Mouse (Mus musculus): ENCODE measurements at regions not wholly inside any gene's neighbourhood (a gene's known extent, or its start where the extent isn't known, plus 50 kb on each side); places are given as distances from the start of the nearest gene placed in this dataset.

DNA sequence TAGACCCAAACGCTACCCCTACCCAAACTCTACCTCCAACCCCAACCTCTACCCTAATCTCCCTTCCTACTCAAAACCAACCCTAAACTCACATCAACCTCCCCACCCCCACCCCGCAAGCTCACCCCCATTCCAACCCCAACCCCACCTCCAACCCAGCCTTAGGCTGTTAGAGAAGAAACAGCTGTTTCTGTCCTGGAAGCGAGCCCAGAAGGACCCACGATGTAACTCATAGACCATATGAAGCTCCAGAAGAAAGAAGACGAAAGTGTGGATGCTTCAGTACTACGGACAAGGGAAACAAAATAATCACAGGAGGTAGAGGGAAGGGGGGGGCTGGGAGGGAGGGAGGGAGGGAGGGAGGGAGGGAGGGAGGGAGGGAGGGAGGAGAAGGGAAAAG, 58.4 kb downstream of the Sox11 start:
- DNase-seq (ENCODE audit: extremely low spot score): no peak

DNA sequence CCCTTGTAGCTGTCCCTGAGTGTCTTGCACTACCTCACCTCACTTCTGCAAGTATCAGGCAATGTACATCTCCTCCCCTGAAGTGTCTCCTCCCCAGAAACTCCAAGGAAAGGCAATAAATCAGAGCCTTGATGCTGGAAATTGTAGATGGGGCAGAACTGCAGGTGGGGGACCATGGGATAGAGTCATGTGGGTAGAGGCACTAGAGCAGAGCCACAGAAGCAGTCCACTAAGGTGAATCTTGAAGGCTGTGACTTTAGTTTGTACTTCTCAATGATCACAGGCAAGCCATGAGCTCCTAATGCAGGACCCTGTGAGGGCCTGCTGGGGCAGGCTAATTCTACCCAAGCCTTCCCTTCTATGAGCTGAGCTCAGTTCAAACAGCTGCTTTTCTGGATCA, 80.4 kb downstream of the Sox11 start:
- no peak for DNase-seq (ENCODE audit: extremely low spot score)

DNA sequence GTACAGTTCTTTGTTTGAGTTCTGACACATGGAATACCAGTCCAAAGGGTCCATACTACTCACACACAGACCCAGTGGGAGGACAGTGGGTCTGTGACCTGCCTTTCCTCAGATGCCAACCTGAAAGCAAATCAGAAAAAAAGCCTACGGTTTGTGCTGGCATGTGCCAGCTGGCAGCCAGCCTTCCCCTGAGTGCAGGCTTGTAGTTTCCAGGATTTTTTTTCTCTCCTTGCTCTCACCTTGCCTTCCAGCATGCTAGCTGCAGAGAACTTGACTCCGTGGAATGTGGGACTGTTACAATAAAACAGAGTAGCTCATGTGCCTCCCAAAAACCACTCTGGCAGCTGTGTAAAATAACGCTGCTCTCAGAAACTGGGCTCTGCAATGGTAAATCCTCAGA, 88.2 kb downstream of the Sox11 start:
- DNase-seq (ENCODE audit: extremely low spot score): no peak

DNA sequence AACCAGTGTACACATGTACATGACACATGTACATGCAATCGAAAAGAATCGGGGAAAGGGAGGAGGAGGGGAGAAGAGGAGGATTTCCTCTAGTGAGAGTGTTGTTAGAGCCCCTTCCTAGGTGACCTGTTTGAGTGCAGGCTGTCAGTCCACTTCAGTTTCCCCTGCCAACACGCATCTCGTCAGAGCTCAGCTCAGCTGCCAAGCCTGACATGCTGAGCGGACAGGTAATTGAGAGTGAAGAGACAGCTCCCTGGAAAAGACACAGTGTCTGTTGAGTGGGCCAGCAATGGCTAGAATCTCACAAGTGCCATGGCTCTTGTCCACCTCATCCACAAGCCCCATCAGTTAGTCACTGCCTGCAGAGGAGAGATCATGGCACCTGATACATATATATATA, 90.9 kb downstream of the Sox11 start:
- no peak for DNase-seq (ENCODE audit: extremely low spot score)

DNA sequence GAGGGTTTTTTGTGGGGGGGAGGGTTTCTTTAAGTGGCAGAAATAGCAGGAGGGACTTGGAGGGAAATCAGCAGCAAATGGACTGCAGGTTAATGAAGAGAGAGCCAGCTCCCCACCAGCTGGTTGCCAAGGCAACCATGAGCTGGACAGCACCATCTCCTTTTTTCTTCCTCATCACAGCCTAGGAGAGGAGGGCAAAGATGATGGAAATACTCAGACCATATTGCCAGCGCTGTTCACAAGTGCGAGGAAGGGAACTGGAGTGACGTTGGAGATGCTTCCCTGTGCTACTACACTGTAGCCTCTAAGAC, 93.9 kb downstream of the Sox11 start:
- DNase-seq (ENCODE audit: extremely low spot score): peak; percentile 30

DNA sequence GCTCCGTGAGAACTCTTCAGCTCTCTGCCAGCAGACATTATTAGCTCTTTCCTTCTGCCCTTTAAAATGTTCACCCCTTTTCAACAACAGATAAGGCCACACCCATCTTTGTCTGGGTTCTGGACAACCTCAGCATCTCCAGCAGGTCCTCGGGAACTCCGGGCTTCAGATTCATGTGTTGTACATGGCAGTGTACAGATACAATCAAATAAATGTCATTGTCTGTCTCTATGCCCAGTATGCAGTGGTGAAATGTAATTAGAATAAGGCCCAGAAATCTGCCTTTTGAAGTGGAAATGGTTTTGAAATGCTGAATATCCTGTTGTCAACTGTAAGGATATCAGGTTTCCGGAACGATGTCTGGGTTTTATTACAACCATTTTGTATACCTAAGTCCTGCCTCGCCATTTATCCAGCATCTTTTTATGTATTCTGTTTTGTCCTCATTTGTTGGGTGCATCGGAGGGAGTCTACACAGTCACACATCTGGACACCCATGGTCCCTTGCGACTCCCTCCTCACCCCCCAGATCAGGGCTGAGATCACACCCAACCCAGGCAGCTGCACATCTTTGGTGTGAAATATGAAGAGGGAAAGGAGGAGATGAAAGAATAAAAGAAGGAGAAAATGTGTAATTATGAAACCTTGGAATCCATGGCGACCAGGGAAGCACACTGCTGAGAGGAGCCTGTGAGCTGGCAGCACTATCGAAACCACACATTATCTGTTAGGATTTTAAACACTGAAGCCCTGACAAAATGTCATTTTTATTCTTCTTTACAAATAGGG, 94.4 kb downstream of the Sox11 start:
- DNase-seq (ENCODE audit: extremely low spot score): no peak

DNA sequence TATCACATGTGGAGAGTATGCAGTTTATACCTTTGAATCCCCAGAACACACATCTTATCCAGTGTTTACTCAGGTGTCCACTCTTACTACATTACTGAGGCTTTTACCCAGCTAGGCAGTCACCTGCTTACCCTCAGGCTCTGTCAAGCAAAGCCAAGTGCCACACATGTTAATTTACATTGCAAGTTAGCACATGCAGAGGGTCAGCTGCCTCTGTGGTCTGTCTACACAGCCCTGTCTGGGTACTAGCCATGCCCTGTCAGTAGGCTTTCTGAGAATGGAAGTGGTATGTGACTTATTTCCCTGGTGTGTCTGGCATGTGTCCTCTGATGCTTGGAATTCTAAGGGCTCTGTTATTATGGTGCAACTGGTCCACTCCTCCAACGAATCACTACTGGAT, 106.6 kb downstream of the Sox11 start:
- no peak for DNase-seq (ENCODE audit: extremely low spot score)

DNA sequence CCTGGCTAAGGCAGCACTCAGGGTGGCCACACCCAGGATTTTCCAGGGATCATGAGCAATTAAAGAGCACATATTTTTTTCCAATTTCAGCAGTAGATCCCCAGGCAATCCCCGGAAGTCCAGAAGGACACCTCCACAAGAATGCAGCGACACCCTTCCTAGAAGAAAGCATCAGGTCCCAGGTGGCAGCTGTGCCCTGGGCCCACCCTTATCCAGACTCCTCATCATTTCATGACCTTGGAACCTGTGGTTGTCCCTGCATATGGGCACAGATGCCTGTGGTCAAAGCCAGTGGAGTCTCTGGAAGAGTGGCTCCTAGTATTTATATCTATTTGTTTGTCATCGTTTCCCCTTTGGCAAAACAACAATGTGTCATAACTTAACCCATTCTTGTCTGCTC, 120.8 kb downstream of the Sox11 start:
- DNase-seq (ENCODE audit: extremely low spot score): no peak

DNA sequence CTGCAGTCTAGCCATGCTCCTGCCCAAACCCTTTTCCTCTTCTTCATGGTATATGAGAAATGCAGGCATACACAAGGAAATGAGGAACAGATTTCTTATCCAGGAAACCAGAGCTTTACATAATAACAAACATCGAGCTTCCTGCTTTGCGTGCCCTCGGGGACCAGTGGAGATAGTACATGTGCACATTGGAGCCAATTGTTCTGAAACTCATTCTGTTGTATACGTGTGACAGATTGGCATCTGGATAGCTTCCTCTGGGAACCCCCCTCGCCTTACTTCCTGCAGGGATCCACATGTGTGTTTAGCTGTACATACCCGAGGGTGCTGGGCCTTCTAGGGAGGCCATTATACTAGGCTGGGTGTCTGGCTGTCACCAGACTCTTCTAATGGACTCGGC, 141.2 kb downstream of the Sox11 start:
- DNase-seq (ENCODE audit: extremely low spot score): no peak

DNA sequence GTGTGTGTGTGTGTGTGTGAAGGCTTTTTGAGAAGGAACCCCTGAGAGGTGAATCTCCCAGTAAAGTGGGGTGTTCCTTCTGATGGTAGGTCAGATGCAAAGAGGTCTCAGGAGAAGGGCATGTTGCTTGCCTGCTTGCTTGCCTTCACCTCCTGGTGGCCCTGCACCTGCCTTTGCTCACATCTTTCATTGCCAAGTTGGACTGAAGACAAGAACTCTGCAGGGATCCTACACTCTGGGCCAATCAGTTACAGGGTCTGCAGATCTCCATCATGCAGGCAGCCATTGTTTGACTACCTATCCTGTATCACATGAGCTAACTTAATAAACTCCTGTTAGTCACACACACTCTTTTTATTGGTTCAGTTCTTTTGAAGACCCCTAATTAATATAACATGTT, 148.4 kb downstream of the Sox11 start:
- DNase-seq (ENCODE audit: extremely low spot score): no peak

DNA sequence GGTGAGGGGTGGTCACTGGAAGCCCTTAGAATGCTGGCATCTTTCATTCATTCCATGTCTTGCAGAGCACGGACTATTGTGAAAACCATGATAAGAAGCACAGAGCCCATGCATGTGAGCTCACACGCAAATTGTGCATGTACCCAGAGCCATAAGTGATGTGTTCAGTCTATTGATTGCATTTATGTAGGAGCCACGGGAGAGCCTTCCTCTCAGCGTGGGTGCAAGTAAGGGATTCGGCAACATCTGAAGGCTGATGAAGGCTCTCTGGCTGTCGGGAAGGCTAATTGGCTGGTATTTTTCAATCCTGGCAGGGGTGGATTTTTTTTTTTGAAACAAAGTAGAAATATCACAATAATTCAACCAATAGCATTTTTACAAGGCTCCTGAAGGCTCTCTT, 150.5 kb downstream of the Sox11 start:
- no peak for DNase-seq (ENCODE audit: extremely low spot score)

DNA sequence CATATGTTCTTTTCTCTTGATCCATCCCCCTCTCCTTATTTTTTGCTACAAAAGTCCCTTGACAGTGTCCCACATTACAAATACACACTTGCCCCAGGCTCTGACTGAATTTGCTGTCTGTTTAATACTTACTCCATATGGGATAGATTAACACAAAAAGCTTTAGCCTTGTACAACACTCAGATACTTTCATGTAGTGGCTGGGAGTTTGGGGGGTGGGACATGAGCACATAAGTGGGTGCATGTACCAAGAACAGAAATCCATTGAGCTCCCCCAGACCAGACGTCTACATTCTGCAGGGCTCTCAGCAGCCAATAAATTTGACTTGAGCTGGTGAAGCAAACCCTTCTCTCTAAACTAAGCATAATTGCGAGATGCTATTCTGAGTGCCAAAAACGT, 154.9 kb downstream of the Sox11 start:
- no peak for DNase-seq (ENCODE audit: extremely low spot score)

DNA sequence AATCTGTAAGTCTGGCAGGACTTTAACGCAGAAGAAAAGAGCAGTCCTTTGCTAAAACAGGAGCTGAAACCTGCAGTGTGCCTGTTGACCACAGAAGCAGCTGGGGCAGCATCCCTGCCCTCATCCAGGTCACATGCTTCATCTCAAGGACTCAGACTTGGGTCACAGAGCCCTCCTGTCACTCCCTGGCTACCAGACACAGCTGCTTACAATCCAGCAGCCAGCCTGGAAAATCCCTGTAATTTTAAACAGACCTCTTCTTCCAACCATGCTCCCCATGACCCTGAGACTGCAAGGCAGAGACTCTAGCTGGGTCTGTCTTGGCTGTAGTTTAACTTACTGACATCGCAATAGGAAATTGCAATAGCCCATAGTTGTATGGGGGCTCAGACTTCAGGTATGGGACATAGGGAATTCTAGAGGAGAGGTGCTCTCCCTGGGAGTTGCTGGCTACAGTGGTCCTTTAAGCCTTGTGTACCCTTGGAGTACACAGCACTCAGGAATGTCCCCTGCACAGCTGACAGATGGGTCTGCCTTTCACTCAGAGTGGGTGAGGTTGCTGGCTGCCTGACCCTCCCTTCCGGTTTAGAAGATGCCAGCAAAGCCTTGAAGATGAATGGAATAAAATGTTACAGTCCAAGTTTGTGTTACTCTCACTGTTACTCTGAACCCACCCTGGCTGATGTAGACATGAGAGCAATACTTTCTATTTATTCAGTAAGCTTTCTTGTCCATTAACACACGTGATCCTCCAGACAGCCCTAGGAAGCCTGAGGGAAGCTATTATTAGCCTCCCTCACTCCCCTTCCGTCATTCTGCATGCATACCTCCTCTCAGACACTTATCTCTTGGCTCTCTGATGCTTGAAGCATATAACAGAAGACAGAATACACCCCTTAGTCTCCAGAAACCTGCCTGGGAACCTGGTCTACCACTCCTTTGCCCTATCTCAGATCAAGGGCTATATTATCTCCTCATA, 159.7 kb downstream of the Sox11 start:
- DNase-seq (ENCODE audit: extremely low spot score): peak; percentile 34

DNA sequence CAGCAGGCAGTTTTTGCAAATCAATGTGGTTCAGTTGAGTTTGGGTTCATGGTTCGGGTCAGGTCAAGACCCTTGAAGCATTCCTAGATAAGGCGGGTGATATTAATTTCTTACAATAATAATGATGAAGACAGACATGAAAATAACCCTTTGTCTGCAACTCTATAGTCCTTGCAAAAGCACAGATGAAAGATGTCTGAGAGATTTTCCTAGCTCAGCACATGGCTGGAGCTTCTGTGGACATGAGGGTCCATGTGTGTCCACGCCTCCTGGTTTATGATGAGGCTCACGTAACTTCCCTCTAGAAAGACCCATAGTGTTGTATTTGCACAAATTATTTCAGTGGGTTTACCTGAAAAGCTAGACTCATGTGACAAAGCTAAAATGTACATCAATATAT, 168.8 kb downstream of the Sox11 start:
- no peak for DNase-seq (ENCODE audit: extremely low spot score)

DNA sequence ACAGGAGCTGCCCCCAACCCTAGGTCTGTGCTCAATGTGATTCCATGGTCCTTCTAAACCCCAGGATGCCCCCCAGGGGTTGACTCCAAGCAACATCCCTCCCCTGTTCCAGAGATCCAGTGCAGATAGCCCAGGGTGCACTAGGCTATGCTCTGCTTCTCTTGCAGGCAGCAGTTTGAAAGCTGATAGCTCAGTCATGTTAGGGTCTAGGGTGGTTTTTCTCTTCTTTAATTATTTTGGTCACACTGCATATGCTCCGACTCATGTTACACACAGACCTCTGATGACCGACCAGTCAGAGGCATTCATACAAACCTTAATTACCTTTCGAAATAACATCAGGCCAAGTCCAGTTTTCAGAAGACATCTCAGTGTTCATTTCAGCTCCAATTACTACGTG, 169.2 kb downstream of the Sox11 start:
- no peak for DNase-seq (ENCODE audit: extremely low spot score)

DNA sequence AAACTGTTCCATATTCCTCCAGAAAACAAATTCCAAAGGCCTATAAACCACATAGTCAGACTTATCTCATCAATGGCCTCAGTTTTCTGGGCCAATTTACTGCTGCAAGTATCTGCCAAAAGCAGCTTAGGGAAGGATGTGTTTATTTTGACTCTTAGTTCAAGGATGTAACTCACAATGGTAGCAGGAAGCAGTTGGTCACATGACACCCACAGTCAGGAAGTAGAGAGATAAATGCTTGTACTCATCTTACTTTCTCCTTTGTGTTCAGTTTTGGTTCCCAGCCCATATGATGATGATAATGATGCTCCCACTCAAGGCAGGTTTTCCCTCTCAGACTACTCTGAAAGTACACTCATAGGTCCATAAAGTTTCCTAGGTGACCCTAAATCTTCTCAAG, 170.8 kb downstream of the Sox11 start:
- no peak for DNase-seq (ENCODE audit: extremely low spot score)

DNA sequence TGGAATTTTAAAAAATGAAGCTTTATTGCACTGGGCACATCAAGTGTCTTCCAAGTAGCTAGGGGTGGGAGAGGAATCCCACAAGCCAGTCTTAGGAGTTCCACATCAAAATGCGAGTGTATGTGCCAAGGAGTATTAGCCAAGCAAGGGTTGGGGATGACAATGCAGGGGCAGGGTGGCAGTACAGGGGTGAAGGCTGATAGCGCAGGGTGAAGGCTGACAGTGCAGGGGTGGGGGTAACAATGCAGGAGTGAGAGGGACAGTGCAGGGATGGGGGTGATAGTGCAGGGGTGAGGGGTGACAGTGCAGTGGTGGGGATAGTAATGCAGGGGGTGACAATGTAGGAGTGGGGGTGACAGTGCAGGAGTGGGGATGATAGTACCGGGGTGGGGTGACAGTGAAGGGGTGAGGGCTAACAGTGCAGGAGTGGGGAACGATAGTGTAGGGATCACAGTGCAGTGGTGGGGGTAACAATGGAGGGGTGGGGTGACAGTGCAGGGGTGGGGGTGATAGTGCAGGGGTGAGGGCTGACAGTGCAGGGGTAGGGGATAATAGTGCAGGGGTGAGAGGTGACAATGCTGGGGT, 177.4 kb downstream of the Sox11 start:
- no peak for DNase-seq (ENCODE audit: extremely low spot score)

DNA sequence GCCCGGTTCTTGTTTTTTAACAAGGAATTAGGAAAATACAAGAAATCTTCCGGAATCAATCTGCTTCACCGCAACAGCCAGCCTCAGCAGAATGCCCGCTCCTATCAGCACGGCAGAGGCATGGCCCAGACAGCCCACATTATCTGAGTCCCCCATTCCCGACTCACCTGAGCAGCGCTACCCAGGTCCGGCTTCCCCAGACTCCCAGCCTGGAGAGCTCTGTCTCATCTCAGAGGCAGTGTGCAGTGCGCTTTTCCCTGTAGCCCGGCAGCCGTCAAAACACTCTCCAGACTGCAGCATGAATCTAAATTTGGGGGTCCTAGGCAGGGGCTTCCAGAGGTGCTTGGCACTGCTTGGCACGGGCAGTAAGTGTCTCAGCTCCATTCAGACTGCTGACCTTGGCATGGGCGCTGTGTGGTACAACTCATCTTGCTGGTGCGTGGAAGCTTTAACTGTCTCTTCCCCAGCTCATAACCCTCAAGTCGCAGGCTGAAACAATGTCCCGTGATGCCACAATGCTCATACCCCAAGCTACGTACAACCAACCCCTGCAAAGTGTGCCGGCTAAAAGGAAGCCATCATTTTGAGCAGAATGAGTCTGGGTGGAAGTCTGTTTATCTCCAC, 182.2 kb downstream of the Sox11 start:
- DNase-seq (ENCODE audit: extremely low spot score): no peak

DNA sequence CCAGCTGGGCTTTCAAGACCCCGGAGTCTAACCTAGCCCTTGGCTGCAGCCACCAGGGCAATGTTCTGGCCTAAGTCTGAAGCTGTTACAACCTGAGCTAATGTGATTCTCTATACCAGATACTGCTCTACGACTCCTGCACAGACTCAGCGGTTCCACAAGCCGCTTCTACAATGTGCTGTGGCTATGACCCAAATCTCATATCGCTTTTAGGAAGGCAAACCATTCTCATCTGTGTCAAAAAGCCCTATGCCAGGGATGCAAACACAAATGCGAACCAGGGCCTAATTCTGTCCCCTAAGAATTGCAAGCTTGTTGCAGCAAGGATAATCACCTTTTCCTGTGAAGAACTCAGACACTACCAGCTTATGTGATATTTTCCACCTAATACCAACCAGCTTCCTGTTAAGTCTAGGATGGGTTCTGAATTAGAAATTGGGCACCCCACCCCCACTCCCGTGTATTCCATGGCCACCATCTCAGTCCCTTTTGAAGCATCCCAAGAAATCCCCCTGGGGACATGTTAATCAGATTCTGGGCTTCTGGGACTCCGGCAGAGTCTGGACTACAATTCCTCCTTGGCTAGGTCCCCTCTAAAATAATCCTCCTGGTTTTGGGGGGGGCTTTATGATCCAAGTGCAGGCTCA, 182.8 kb downstream of the Sox11 start:
- no peak for DNase-seq (ENCODE audit: extremely low spot score)

DNA sequence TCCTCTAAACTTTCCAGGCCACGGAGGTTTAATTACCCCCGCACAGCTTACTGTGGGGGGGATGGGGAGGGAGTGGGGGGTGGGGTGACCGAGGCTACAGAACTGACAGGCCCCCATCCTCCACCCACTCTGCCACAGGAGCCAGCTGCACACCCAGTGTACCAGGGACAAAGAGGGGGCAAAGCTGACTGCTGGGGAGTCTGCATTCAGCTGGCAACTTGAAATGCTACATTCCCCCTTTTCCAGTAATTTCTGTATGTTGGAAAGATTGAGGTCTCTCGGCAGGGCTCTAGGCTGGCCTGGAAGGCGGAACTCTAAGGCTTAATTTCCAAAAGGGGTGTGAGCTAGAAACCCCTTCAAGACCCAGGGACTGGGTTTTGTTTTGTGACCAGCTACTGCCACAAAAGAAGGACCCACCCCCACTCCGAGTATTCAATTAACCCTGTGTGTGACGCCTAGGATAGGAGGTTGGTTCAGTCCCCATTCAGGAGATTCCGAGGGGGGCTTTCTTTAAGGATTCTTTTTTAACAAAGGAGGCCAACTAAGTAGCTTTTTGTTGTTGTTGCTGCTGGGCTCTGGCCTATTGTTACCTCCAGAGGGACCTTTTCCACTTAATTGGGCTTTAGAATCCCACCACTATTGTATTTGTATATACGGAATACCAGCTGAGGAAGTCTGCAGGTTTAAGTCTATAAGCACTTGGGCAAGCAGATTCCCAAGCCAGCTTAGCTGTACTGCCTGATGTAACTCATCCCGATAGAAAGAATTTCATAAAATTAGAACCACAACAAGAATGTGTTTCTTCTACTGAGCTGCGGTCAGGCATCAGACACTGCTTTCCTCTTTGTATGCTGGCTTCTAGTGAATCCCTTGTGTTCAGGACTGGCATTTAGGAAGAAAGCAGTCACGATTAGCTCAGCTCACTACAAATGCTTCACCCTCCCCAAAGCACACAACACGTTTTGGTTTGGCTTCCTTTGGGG, 191.2 kb downstream of the Sox11 start:
- peak; percentile 79 for DNase-seq (ENCODE audit: extremely low spot score)

DNA sequence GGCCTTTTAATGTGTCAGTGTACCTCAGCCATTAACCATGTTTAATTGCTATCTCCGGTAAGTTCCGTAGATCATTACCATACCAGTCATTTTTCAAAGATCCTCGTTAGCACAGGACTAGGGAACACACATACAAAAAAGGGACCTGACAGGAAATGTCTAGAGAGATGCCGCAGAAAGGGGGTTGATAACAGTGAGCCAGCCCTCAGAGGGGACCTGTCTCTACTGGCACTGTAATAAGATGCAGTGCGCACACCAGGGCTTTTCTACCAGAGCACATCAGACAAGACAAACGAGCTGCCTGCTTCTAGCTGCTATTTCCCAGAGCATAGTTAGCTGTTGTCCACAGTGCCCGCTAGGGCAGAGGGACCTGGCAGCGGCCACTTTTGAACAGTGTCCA, 199.1 kb downstream of the Sox11 start:
- no peak for DNase-seq (ENCODE audit: extremely low spot score)
